Mouse (Mus musculus) lung, embryonic 14.5 days (tissue): ENCODE data around the gene Zmynd10. TPM values are rescaled to one million over a fixed set of nuclear protein-coding genes. Genes with fewer than 3 reads are reported as not detected.
A peak's percentile ranks its signal among the peaks of the same experiment; 100 is the strongest.

Experiments used
- ATAC-seq: fragments of 200-750 bp; cut with Nextera tagmentation; 2 replicates; pipeline ENCODE4 v1.8.0; 2017; ENCODE audit warnings: mild to moderate bottlenecking, moderate TSS enrichment, moderate library complexity; ENCODE audit not compliant: insufficient read depth
- DNase-seq: peaks from one replicate; pipeline ENCODE4 v3.0.0-alpha.2; 2015
- H3K27ac ChIP-seq: fragments of 300-500 bp; sonication (generic); 2 replicates; pipeline ENCODE4 v1.5.1; 2014; ENCODE audit warnings: low read depth, mild to moderate bottlenecking, moderate library complexity
- H3K27me3 ChIP-seq: fragments of 300-500 bp; sonication (generic); 2 replicates; pipeline ENCODE4 v1.6.1; 2014; ENCODE audit warnings: low read length, control low read depth; ENCODE audit not compliant: insufficient read depth
- H3K36me3 ChIP-seq: fragments of 300-500 bp; sonication (generic); 2 replicates; pipeline ENCODE4 v1.6.1; 2014; ENCODE audit warnings: control low read depth; ENCODE audit not compliant: insufficient read depth
- H3K4me1 ChIP-seq: fragments of 300-500 bp; sonication (generic); 2 replicates; pipeline ENCODE4 v1.6.1; 2014; ENCODE audit warnings: antibody characterized with exemption, control low read depth; ENCODE audit not compliant: insufficient read depth
- H3K4me2 ChIP-seq: fragments of 300-500 bp; sonication (generic); 2 replicates; pipeline ENCODE4 v1.6.1; 2014; ENCODE audit warnings: mild to moderate bottlenecking
- H3K4me3 ChIP-seq: fragments of 300-500 bp; sonication (generic); 2 replicates; pipeline ENCODE4 v1.5.1; 2014; ENCODE audit warnings: low read depth, low read length
- H3K9ac ChIP-seq: fragments of 300-500 bp; sonication (generic); 2 replicates; pipeline ENCODE4 v1.6.1; 2014
- H3K9me3 ChIP-seq: fragments of 300-500 bp; sonication (generic); 2 replicates; pipeline ENCODE4 v1.6.1; 2016; ENCODE audit warnings: low read depth, low read length, control low read depth
- CTCF ChIP-seq: IDR thresholded peaks from 2 replicates; pipeline ENCODE4 v1.5.1; 2016; ENCODE audit warnings: antibody characterized with exemption, low read depth
- WGBS: fragments of 180-500 bp; shearing (Covaris S2); extraction: QIAGEN DNeasy Blood & Tissue Kit; methylation state at CpG from one replicate; pipeline ENCODE4 v1.1.7; 2014; 5-methylcytosine and 5-hydroxymethylcytosine counted together
- polyA plus RNA-seq: library from polyadenylated mRNA; unstranded; fragments of >200 nt; fragmentation: Nextera tagmentation; extraction: Ambion mirVana; gene quantifications from 2 replicates; pipeline ENCODE4 v1.2.1, GENCODE M21; 2014

The Zmynd10 gene
- polyA plus RNA-seq, 1 experiment from 2014 or later = 1.1 TPM

DNA sequence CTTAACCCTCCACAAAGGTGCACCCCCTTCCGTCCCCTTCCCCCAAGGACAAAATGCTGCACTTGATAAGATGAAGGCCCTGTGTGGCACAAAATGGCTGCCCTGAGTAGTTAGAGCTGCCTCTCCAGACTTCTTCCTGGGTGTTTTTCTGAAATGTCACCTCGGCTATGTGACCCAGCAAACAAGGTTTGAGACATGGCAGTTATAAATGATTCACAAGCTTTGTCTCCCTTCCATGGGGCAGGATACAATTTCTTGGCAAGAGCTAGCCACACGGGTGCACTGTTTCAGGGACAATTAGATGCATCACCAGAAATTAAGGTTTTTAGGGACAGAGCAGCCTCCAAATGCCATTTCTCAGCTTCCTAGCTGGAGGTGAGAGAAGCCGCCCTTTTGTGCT, 6.7 kb upstream of the Zmynd10 start:
- Histone ChIP-seq H3K4me3 (no peak overlapping the region), H3K27me3 (no peaks in the 10 kb centered on the region), H3K4me1 (peaks cover 19% of the 10 kb centered on the region), H3K36me3 (peaks cover 59% of the 10 kb centered on the region), H3K27ac (no peak overlapping the region), H3K9me3 (no peaks in the 10 kb centered on the region), H3K4me2 (peak overlapping the region; percentile 97; the same call in 1 of the 2 replicates), H3K9ac (no peak overlapping the region)
- no peak for DNase-seq
- no peak for ATAC-seq
- no peak for TF ChIP-seq CTCF
- WGBS = 60% methylated on average over 4 of the region's 4 CpGs

DNA sequence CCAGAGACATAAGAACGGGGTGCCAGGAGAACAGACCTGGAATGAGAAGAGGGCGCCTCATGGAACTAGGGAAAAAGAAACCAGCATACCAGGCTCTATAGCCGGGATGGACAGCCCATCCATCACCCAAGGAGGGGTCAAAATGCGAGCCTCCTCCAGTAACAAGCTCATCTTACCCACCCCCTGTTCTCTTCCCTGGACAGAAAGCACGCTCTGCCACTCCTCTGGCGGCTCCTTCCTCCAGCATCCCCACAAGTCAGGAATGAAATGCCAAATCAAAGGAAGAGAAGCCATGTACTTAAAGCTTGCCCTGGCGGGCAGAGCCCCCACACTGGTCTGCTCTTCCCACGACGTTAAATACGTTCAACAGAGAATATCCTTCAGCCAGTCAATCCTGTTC, 6.1 kb upstream of the Zmynd10 start:
- Histone ChIP-seq H3K36me3 (peaks cover 62% of the 10 kb centered on the region), H3K9me3 (no peaks in the 10 kb centered on the region), H3K27ac (no peak overlapping the region; the same call in 1 of the 2 replicates), H3K4me3 (peak overlapping the region; percentile 63), H3K4me2 (peak overlapping the region; percentile 97), H3K9ac (peak overlapping the region; percentile 32), H3K4me1 (peaks cover 13% of the 10 kb centered on the region), H3K27me3 (no peaks in the 10 kb centered on the region)
- TF ChIP-seq CTCF = no peak
- ATAC-seq (no peak; the same call in 1 of the 2 replicates), DNase-seq (no peak)
- WGBS = 18% methylated on average over 10 of the region's 10 CpGs

DNA sequence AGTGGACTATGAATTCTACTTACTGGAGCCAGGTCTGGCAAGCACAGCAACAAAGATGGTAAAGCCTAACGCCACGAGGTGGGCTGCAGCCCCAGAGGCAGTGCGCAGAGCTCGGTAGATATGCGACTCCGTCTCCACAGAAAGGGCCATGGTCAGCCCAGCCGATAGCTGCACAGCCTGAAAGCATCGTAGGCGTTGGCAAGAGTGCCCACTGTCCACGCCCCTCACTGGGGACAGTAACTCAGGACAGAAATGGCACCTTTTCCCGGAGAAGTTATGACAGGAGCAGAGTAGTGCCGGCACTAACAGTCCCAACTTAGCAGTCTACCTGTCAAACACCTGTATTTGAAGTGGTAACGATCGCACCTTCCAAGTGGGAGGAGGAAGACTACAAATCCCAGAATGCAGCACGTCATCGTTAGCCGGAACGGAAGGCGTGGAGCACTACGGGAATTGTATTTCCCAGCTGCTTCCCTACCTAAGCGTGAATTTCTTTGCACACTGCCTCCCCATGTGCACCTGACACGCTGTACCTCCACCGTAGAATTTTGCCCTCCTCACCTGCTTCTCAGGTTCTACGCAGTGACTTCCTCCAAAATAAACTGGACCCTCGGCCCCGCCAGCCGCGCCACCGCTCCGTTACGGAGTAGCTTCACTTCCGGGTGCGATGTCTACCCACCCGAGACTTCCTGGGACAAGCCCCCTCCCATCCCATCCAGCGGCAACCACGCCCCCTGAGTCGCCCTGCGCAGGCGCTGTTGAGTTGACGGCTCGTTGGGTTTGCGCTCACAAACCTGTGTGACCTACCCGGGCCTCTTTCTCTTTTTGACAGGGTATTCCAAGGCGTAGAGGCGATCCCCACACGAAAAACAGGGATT, 5.4 kb upstream of the Zmynd10 start, which contains the start of the genes Cyb561d2 and Nprl2:
Gene Cyb561d2, minus strand, starts transcription at position 720 of the 878 bp plus-strand sequence.
Gene Nprl2, plus strand, starts transcription at position 753 of the 878 bp plus-strand sequence.
- Histone ChIP-seq H3K4me1 (peaks cover 9% of the 10 kb centered on the region; the same call in 1 of the 2 replicates), H3K9ac (peak within 1 kb of the TSS; percentile 61), H3K4me2 (peak within 1 kb of the TSS; percentile 97), H3K9me3 (no peaks in the 10 kb centered on the region), H3K27ac (peak within 1 kb of the TSS; percentile 18; the same call in 1 of the 2 replicates), H3K36me3 (peaks cover 59% of the 10 kb centered on the region), H3K27me3 (no peaks in the 10 kb centered on the region), H3K4me3 (peak within 1 kb of the TSS; percentile 63)
- DNase-seq = peak; percentile 96
- no peak for TF ChIP-seq CTCF
- ATAC-seq = peak; percentile 81
- WGBS = under 1% methylated on average over 46 of the region's 46 CpGs

DNA sequence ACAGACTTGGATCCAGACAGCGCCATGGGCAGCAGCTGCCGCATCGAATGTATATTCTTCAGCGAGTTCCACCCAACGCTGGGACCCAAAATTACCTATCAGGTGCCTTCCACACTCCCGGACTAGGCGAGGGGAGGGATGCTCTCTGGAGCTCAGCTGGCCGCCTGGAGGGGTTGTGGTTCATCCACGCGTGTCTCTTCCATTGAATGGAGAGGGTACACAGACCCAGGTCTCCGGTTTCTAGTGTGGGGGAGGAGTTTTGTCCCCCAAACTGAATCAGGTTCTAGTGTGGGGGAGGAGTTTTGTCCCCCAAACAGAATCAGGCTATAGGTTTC, 4.8 kb upstream of the Zmynd10 start:
- WGBS = 2% methylated on average over 11 of the region's 11 CpGs
- no peak for TF ChIP-seq CTCF
- H3K36me3 ChIP-seq = peaks cover 52% of the 10 kb centered on the region
- H3K9ac ChIP-seq = peak overlapping the region; percentile 61
- peak overlapping the region; percentile 97 for H3K4me2 ChIP-seq
- no peaks in the 10 kb centered on the region for H3K9me3 ChIP-seq
- H3K27me3 ChIP-seq = no peaks in the 10 kb centered on the region
- ATAC-seq (peak; percentile 33; the same call in 1 of the 2 replicates), DNase-seq (no peak)
- H3K27ac ChIP-seq = peak overlapping the region; percentile 18; the same call in 1 of the 2 replicates
- H3K4me3 ChIP-seq = peak overlapping the region; percentile 63
- peaks cover 11% of the 10 kb centered on the region for H3K4me1 ChIP-seq

DNA sequence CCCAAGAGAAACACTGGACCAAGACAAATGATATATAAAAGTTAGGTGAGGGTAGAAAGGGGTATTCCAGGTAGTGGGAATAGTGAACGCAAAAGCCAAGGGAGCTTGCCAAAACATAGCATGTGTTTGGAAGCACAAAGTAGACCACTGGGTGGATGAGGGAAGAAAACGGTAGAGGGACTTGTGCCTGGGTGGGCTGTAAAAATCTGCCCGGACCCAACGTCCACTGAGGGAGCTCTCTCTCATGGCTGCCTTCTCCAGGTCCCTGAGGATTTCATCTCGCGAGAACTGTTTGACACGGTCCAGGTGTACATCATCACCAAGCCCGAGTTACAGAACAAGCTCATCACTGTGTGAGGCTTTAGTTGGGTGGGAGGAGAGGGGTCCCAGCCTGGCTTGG, 4.4 kb upstream of the Zmynd10 start:
- WGBS = 33% methylated on average over 8 of the region's 8 CpGs
- Histone ChIP-seq H3K36me3 (peaks cover 48% of the 10 kb centered on the region), H3K9me3 (no peaks in the 10 kb centered on the region), H3K4me1 (peaks cover 14% of the 10 kb centered on the region), H3K27ac (no peak overlapping the region; the same call in 1 of the 2 replicates), H3K4me3 (peak overlapping the region; percentile 63), H3K4me2 (peak overlapping the region; percentile 97), H3K9ac (peak overlapping the region; percentile 61), H3K27me3 (no peaks in the 10 kb centered on the region)
- DNase-seq (no peak), ATAC-seq (no peak)
- no peak for TF ChIP-seq CTCF

DNA sequence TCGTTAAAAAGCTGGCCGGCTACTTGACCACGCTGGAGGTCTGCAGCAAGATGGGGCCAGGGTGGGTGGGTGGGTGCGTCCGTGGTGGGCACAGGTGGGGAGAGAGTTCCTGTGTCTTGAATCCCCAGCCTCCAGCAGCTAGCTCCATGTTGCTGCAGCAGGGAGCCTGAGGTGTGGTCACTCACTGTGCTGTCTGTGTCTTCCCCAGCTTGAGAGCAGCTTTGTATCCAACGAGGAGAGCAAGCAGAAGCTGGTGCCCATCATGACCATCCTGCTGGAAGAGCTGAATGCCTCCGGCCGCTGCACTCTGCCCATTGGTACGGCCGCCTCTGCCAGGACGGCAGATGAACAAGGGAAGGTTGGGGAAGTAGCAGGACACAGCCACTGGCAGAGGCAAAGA, 3.8 kb upstream of the Zmynd10 start:
- WGBS = 72% methylated on average over 11 of the region's 11 CpGs
- H3K9ac ChIP-seq = no peak overlapping the region
- 0 out of 2 replicates have a peak overlapping the region, but pooled peaks have one; percentile 63 for H3K4me3 ChIP-seq

DNA sequence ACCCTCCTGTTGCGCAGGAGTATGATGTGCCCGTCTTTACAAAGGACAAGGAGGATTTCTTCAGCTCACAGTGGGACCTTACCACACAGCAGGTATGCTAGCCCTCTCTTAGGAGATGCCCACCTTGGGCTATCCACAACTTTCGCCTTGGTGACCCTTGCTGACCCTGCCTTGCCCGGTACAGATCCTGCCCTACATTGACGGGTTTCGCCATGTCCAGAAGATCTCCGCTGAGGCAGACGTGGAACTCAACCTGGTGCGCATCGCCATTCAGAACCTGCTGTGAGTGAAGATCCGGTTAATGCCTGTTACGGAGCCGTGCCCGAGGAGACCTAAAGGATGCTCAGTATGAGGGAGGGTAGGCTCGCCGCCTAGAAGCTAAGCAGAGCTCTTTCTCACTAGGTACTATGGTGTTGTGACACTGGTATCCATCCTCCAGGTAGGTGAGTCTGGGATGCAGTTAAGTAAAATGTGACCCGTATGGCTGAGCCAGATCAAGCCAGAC, 2.9 kb upstream of the Zmynd10 start:
- H3K9ac ChIP-seq = no peak overlapping the region
- no peak for ATAC-seq
- 94% methylated on average over 17 of the region's 17 CpGs for WGBS

More for the DNA sequence above, 3.8 kb upstream of the Zmynd10 start:
- Histone ChIP-seq H3K27me3 (no peaks in the 10 kb centered on the region), H3K4me2 (no peak overlapping the region), H3K4me1 (peaks cover 14% of the 10 kb centered on the region), H3K27ac (no peak overlapping the region), H3K9me3 (no peaks in the 10 kb centered on the region), H3K36me3 (peaks cover 43% of the 10 kb centered on the region)
- ATAC-seq = no peak
- no peak for TF ChIP-seq CTCF
- no peak for DNase-seq

More for the DNA sequence above, 2.9 kb upstream of the Zmynd10 start:
- Histone ChIP-seq H3K36me3 (peaks cover 33% of the 10 kb centered on the region), H3K27me3 (no peaks in the 10 kb centered on the region), H3K4me1 (peaks cover 14% of the 10 kb centered on the region), H3K9me3 (no peaks in the 10 kb centered on the region), H3K27ac (no peak overlapping the region), H3K4me3 (no peak overlapping the region), H3K4me2 (no peak overlapping the region)
- TF ChIP-seq CTCF = no peak
- no peak for DNase-seq
